Mouse (Mus musculus): ENCODE measurements at regions not wholly inside any gene's neighbourhood (a gene's known extent, or its start where the extent isn't known, plus 50 kb on each side); places are given as distances from the start of the nearest gene placed in this dataset.

GRCm38 (mm10) chr9:115680703-115681576 lies 228.3 kb upstream of the Gadl1 start:
- peak; percentile 46 for DNase-seq (ENCODE audit: low read depth, low spot score)

- DNase-seq (ENCODE audit: low read depth, low spot score) = no peak
Measured at GRCm38 (mm10) chr9:115681841-115682240, 227.4 kb upstream of the Gadl1 start.

- DNase-seq (ENCODE audit: low read depth, low spot score) = peak; percentile 23
Measured at GRCm38 (mm10) chr9:115683951-115684350, 225.3 kb upstream of the Gadl1 start.

- peak; percentile 43 for DNase-seq (ENCODE audit: low read depth, low spot score)
Measured at GRCm38 (mm10) chr9:115686605-115687004, 222.7 kb upstream of the Gadl1 start.

GRCm38 (mm10) chr9:115692837-115693236 lies 216.4 kb upstream of the Gadl1 start:
- no peak for DNase-seq (ENCODE audit: low read depth, low spot score)

GRCm38 (mm10) chr9:115703791-115704190 lies 205.5 kb upstream of the Gadl1 start:
- DNase-seq (ENCODE audit: low read depth, low spot score) = no peak

GRCm38 (mm10) chr9:115704249-115704648 lies 205.0 kb upstream of the Gadl1 start:
- peak; percentile 80 for DNase-seq (ENCODE audit: low read depth, low spot score)

- peak; percentile 76 for DNase-seq (ENCODE audit: low read depth, low spot score)
Measured at GRCm38 (mm10) chr9:115705761-115706160, 203.5 kb upstream of the Gadl1 start.

- no peak for DNase-seq (ENCODE audit: low read depth, low spot score)
Measured at GRCm38 (mm10) chr9:115708199-115708934, 200.9 kb upstream of the Gadl1 start.

GRCm38 (mm10) chr9:115710039-115710739 lies 199.1 kb upstream of the Gadl1 start:
- DNase-seq (ENCODE audit: low read depth, low spot score) = peak; percentile 65

- DNase-seq (ENCODE audit: low read depth, low spot score) = no peak
Measured at GRCm38 (mm10) chr9:115720306-115720705, 188.9 kb upstream of the Gadl1 start.

- DNase-seq (ENCODE audit: low read depth, low spot score) = no peak
Measured at GRCm38 (mm10) chr9:115720841-115721240, 188.4 kb upstream of the Gadl1 start.

GRCm38 (mm10) chr9:115724063-115724462 lies 185.2 kb upstream of the Gadl1 start:
- peak; percentile 92 for DNase-seq (ENCODE audit: low read depth, low spot score)

- no peak for DNase-seq (ENCODE audit: low read depth, low spot score)
Measured at GRCm38 (mm10) chr9:115727361-115727760, 181.9 kb upstream of the Gadl1 start.

- no peak for DNase-seq (ENCODE audit: low read depth, low spot score)
Measured at GRCm38 (mm10) chr9:115731557-115731956, 177.7 kb upstream of the Gadl1 start.

GRCm38 (mm10) chr9:115733104-115733503 lies 176.2 kb upstream of the Gadl1 start:
- DNase-seq (ENCODE audit: low read depth, low spot score) = no peak

- no peak for DNase-seq (ENCODE audit: low read depth, low spot score)
Measured at GRCm38 (mm10) chr9:115739984-115740383, 169.3 kb upstream of the Gadl1 start.

- no peak for DNase-seq (ENCODE audit: low read depth, low spot score)
Measured at GRCm38 (mm10) chr9:115746436-115746835, 162.8 kb upstream of the Gadl1 start.

GRCm38 (mm10) chr9:115760496-115760895 lies 148.8 kb upstream of the Gadl1 start:
- DNase-seq (ENCODE audit: low read depth, low spot score) = no peak

- DNase-seq (ENCODE audit: low read depth, low spot score) = no peak
Measured at GRCm38 (mm10) chr9:115764136-115764535, 145.1 kb upstream of the Gadl1 start.

GRCm38 (mm10) chr9:115766471-115766870 lies 142.8 kb upstream of the Gadl1 start:
- DNase-seq (ENCODE audit: low read depth, low spot score) = no peak

GRCm38 (mm10) chr9:115775112-115775511 lies 134.1 kb upstream of the Gadl1 start:
- no peak for DNase-seq (ENCODE audit: low read depth, low spot score)

Measured in ZHBTc4 (cell line).